Mouse (Mus musculus) olfactory bulb, adult 2 months (tissue): ENCODE measurements around the gene Olfr1090.

Source experiments
- CTCF ChIP-seq: fragments of 200-500 bp; IDR thresholded peaks from 2 replicates; pipeline ENCODE4 v1.5.1; 2012; ENCODE audit warnings: low read depth, mild to moderate bottlenecking, low read length, moderate library complexity; ENCODE audit not compliant: insufficient read depth
- POLR2A ChIP-seq: fragments of 200-500 bp; IDR thresholded peaks from 2 replicates; pipeline ENCODE4 v1.6.1; 2012; ENCODE audit warnings: mild to moderate bottlenecking, low read depth, low read length, moderate library complexity; ENCODE audit not compliant: insufficient read depth

- TF ChIP-seq CTCF = no peak
- TF ChIP-seq POLR2A = no peak
Measured at GRCm38 (mm10) chr2:86733601-86734000, 25.2 kb downstream of the Olfr1090 start, which contains the start of gene Olfr1089.
